In genomic region chr12:36662496-36662895, GRCm38 (mm10) we compare ENCODE assay signal across 10 mouse cellular contexts.
DNase-seq lines count a peak whose midpoint lies in the region; ATAC-seq and TF ChIP-seq lines count a peak whose summit lies in the region.
"Had no signal": no experiment of that assay in that cellular context is flagged by ENCODE, and none has a peak within 500 bp of the region (broad histone marks: within the 10 kb centered on the region; RNA-seq: fewer than 3 reads in every experiment).

No protein-coding gene starts in this region.

- H3K9me3 ChIP-seq in forebrain, postnatal 0 days (ENCODE audit: low read length), result no peaks in the 10 kb centered on the region
- no peaks in the 10 kb centered on the region for H3K9me3 ChIP-seq in forebrain, embryonic 12.5 days
- no peaks in the 10 kb centered on the region for H3K9me3 ChIP-seq in lung, embryonic 16.5 days (ENCODE audit: control insufficient read depth, low read length)
- H3K9me3 ChIP-seq in lung, postnatal 0 days (ENCODE audit: low read length), result no peaks in the 10 kb centered on the region
- H3K9me3 ChIP-seq: limb, embryonic 12.5 days; midbrain, embryonic 12.5 days had no signal

- no peak overlapping the region for H3K9ac ChIP-seq in forebrain, postnatal 0 days
- H3K9ac ChIP-seq in forebrain, embryonic 12.5 days, result no peak overlapping the region
- H3K9ac ChIP-seq in lung, embryonic 16.5 days (ENCODE audit: low read length), result no peak overlapping the region
- no peak overlapping the region for H3K9ac ChIP-seq in lung, postnatal 0 days (replicated peaks; ENCODE audit: low read depth)
- H3K9ac ChIP-seq: limb, embryonic 12.5 days; midbrain, embryonic 12.5 days had no signal

- no peaks in the 10 kb centered on the region for H3K36me3 ChIP-seq in forebrain, postnatal 0 days (ENCODE audit: insufficient read depth)
- H3K36me3 ChIP-seq in forebrain, embryonic 12.5 days (replicated peaks), result no peaks in the 10 kb centered on the region
- H3K36me3 ChIP-seq in lung, embryonic 16.5 days (ENCODE audit: control insufficient read depth, insufficient read depth, low read length), result no peaks in the 10 kb centered on the region
- H3K36me3 ChIP-seq in lung, postnatal 0 days (ENCODE audit: insufficient read depth, low read length), result no peaks in the 10 kb centered on the region
- H3K36me3 ChIP-seq: limb, embryonic 12.5 days; midbrain, embryonic 12.5 days had no signal

- H3K4me3 ChIP-seq in forebrain, postnatal 0 days (ENCODE audit: low read depth, low read length), result no peak overlapping the region
- no peak overlapping the region for H3K4me3 ChIP-seq in forebrain, embryonic 12.5 days (replicated peaks)
- no peak overlapping the region for H3K4me3 ChIP-seq in lung, embryonic 16.5 days (ENCODE audit: low read length)
- no peak overlapping the region for H3K4me3 ChIP-seq in lung, postnatal 0 days (ENCODE audit: low read depth, low read length)
- H3K4me3 ChIP-seq: limb, embryonic 12.5 days; midbrain, embryonic 12.5 days had no signal

- no peak overlapping the region for H3K4me2 ChIP-seq in forebrain, postnatal 0 days (ENCODE audit: low read depth)
- H3K4me2 ChIP-seq in forebrain, embryonic 12.5 days, result no peak overlapping the region
- no peak overlapping the region for H3K4me2 ChIP-seq in lung, embryonic 16.5 days (ENCODE audit: low read depth, low read length)
- H3K4me2 ChIP-seq in lung, postnatal 0 days (replicated peaks; ENCODE audit: low read depth, low read length), result no peak overlapping the region
- H3K4me2 ChIP-seq: limb, embryonic 12.5 days; midbrain, embryonic 12.5 days had no signal

- peak; percentile 35 for DNase-seq in forebrain, postnatal 0 days
- DNase-seq in lung, postnatal 0 days (ENCODE audit: low spot score), result no peak
- DNase-seq in kidney, postnatal 14 days, result peak; percentile 45
- peak; percentile 29 to 62 for DNase-seq in lung, postnatal 4 days
- DNase-seq in natural killer cell, adult 2 months (ENCODE audit: low spot score in 2 of 2), result no peak

- no peak for ATAC-seq in forebrain, postnatal 0 days
- ATAC-seq in forebrain, embryonic 12.5 days (ENCODE audit: low FRiP score), result no peak
- ATAC-seq in lung, embryonic 16.5 days (ENCODE audit: low read depth), result peak; percentile 17; the same call in 1 of the 2 replicates
- ATAC-seq in lung, postnatal 0 days, result no peak
- ATAC-seq in granulocyte monocyte progenitor cell, adult 5-6 weeks (replicated peaks; ENCODE audit: poor library complexity, severe bottlenecking), result no peak

- TF ChIP-seq EP300 in lung, postnatal 0 days (IDR thresholded peaks at IDR 0.05), result no peak

- TF ChIP-seq CTCF in forebrain, postnatal 0 days (IDR thresholded peaks at IDR 0.05; ENCODE audit: low read depth), result no peak
- TF ChIP-seq CTCF in lung, postnatal 0 days (IDR thresholded peaks at IDR 0.05), result no peak

- no peaks in the 10 kb centered on the region for H3K4me1 ChIP-seq in forebrain, postnatal 0 days (ENCODE audit: insufficient read depth)
- no peaks in the 10 kb centered on the region; the same call in 1 of the 2 replicates for H3K4me1 ChIP-seq in forebrain, embryonic 12.5 days
- no peaks in the 10 kb centered on the region for H3K4me1 ChIP-seq in lung, embryonic 16.5 days (replicated peaks; ENCODE audit: control insufficient read depth, insufficient read depth, low read length)
- H3K4me1 ChIP-seq in lung, postnatal 0 days (ENCODE audit: insufficient read depth, low read depth, low read length), result no peaks in the 10 kb centered on the region

- no peak overlapping the region for H3K27ac ChIP-seq in forebrain, postnatal 0 days (ENCODE audit: low read depth, low read length)
- no peak overlapping the region for H3K27ac ChIP-seq in forebrain, embryonic 12.5 days
- H3K27ac ChIP-seq in lung, embryonic 16.5 days (ENCODE audit: low read length), result no peak overlapping the region
- no peak overlapping the region for H3K27ac ChIP-seq in lung, postnatal 0 days (ENCODE audit: low read length)
- H3K27ac ChIP-seq: limb, embryonic 12.5 days; midbrain, embryonic 12.5 days had no signal

- 56% methylated on average over 7 of the region's 7 CpGs for WGBS in forebrain, postnatal 0 days
- WGBS in forebrain, embryonic 12.5 days, result 84% methylated on average over 7 of the region's 7 CpGs
- 49% methylated on average over 7 of the region's 7 CpGs for WGBS in lung, embryonic 16.5 days
- WGBS in lung, postnatal 0 days, result 37% methylated on average over 7 of the region's 7 CpGs

- H3K27me3 ChIP-seq in forebrain, postnatal 0 days (ENCODE audit: insufficient read depth, low read length), result no peaks in the 10 kb centered on the region; the same call in 1 of the 2 replicates
- H3K27me3 ChIP-seq in forebrain, embryonic 12.5 days, result no peaks in the 10 kb centered on the region
- H3K27me3 ChIP-seq in lung, embryonic 16.5 days (ENCODE audit: control insufficient read depth, insufficient read depth, low read depth, low read length), result no peaks in the 10 kb centered on the region
- no peaks in the 10 kb centered on the region for H3K27me3 ChIP-seq in lung, postnatal 0 days (replicated peaks; ENCODE audit: insufficient read depth, low read length)
- H3K27me3 ChIP-seq: limb, embryonic 12.5 days; midbrain, embryonic 12.5 days had no signal

Comparison
In these comparisons a context has a peak if more than half of its experiments do, and no peak if none do; other contexts are left out.
1. DNase-seq: peak in forebrain, postnatal 0 days (single experiment), kidney, postnatal 14 days (single experiment) and lung, postnatal 4 days (2 of 2); none in lung, postnatal 0 days (single experiment) and natural killer cell, adult 2 months (0 of 2).